Mouse (Mus musculus) liver, adult (tissue): ENCODE data around the gene 6030408B16Rik.

Experiments
- GATA4 ChIP-seq: IDR thresholded peaks from 2 replicates; pipeline ENCODE4 v1.6.1; 2014; ENCODE audit warnings: mild to moderate bottlenecking, low read length; ENCODE audit not compliant: insufficient replicate concordance

The 6030408B16Rik gene

GRCm38 (mm10) chr15:101259922-101260321 is 33.1 kb upstream of the 6030408B16Rik start:
- no peak for TF ChIP-seq GATA4

DNA sequence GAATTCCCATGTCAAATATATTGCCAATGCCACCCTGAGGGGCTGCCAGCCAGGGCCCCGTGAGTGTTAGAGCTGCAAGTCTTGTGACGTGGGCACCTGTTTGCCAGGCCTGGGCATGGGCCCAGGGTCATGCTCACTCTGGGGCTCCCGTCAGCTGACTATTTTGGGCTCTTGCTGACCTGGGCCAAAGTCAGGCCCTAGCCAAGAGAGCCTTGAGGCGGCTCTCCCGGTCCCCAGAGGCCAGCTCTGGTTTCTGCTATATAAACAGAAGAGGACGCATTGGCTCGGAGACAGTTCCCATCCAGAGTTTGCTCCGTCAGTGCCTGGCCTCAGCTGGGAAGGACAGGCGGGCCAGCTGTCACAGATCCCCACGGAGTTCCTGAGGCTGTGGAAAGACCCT is 32.6 kb upstream of the 6030408B16Rik start:
- TF ChIP-seq GATA4: no peak

DNA sequence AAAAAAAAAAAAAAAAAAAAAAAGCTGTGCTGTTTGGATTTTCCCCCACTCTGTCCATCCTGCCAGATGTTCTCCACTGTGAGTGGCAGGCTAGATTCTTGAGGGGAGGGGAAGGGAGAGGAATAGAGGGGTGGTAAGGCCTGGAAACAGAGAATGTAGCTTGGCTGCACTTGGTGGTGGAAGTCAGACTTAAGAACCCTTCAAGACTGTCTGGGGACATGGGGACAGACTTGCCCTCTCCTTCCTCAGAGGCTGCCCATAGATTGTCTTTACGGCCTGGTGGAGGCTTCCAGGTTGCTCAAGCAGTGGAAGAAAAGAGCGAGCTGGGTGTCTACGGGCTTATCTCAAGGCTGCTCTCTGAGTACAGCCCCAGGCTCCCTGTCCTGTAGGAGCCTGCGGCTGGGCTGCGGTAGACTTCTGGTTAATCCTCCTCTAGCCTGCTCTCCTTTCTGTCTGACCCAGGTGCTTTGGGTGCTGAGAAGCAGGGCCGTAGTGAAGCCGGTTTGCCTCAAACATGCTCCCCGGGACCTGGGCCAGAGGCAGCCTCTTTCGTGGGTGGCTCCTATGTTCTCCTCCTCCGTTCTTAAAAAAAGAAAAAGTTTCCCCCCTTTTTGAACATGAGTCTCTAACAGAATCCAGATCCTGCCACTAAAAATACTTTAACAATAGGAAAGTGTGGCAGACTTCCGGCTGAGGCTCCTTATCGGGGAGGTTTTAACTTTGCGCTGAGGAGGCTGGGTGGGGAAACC is 32.0 kb upstream of the 6030408B16Rik start:
- no peak for TF ChIP-seq GATA4

DNA sequence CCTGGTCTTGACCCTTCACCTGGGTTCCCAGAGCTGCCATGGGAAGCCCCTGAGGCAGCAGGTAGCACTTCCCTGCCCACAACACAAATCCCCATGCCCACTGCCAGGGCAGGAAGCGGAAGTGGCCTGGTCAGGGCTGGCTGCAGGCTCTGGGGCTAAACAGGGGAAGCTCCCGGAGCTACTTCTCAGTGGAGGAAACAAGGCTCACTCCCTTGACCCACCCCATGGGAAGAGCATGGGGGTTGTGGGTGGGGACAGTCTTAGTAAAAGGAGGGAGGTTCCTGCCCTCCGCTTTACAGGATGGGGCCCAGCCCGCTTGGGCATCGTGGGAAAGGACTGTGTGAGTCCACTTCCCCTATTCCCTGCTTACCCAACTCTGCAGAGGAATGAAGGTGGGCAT is 30.5 kb upstream of the 6030408B16Rik start:
- no peak for TF ChIP-seq GATA4

- TF ChIP-seq GATA4: no peak
Measured at GRCm38 (mm10) chr15:101266132-101266963, 26.7 kb upstream of the 6030408B16Rik start.

DNA sequence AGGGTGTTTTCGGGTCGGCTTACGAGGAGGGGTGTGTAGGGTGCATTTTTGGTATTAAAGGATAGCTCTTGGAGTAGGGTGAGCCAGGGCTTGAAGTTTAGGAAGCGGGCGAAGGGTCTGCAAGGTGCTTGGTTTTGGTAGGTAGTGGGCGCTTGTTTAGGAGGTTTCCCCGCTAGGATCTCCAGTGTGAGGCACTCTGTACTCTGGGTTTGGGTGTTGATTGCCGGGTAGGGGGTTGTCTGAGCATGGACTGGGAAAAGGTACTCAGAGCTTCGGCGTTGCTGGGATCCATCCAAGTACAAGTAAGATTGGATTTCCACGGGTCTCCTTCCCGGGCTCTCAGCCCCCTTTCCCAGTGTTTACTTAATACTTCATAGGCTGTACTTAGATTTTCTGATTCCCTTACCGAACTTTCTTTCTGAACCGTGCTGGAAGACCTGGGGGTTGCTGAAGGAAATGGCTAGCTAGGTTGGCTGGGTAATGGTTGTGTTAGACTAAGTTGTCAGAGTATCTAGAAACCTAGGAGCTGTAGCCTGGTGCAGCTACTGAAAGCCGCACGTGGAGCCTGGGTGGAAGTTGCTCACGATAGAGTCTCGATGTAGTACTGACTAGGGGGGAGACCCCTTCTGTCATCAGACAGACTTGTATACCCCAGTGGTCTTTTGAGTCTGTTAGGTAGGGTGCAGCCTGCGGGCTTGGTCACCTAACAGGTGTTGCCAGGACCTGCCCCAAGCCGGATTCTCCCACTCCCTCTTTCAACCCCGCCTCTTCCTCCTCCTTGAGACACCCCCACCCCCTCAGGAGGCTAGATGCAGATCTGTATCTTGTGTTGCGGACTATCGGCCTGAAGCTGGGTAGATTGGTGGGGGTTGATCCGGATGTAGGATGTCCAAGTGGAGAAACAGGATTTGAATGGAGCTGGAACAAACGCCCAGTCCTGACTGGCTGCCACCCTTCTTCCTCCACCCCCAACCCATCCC is 25.7 kb upstream of the 6030408B16Rik start:
- TF ChIP-seq GATA4: no peak

DNA sequence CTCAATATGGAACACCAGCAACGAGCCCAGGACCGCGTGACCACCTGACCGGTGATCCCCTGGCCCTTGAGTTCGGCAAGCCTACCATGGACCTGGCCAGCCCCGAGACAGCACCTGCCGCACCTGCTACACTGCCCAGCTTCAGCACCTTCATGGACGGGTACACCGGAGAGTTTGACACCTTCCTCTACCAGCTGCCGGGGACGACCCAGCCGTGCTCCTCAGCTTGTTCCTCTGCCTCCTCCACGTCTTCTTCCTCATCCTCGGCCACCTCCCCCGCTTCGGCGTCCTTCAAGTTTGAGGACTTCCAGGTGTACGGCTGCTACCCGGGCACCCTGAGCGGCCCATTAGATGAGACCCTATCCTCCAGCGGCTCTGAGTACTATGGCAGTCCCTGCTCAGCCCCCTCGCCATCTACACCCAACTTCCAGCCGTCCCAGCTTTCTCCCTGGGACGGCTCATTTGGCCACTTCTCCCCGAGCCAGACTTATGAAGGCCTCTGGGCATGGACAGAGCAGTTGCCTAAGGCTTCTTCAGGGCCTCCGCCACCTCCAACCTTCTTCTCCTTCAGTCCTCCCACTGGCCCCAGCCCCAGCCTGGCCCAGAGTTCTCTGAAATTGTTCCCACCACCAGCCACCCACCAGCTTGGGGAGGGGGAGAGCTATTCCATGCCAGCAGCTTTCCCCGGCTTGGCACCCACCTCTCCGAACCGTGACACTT is 22.8 kb upstream of the 6030408B16Rik start:
- TF ChIP-seq GATA4: no peak

DNA sequence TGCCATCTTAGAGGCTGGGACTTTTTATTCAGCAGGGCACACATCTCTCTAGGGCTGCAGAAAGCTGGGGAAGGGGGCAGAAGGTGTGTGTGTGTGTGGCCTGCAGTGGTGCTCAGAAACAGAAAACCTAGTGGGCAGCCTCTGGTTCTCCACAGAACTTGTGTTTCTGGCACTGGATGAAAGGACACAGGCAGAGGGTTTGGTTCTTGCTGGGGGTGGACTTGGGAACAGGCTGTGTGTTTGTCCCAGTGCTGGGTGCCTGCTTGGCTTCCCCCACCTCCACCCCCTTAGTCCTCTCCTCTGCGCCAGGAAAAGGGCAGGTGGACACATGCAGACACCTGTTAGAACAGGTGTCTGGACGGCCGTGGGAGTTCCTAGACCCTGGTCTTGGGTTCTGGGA is 21.9 kb upstream of the 6030408B16Rik start:
- TF ChIP-seq GATA4: no peak

DNA sequence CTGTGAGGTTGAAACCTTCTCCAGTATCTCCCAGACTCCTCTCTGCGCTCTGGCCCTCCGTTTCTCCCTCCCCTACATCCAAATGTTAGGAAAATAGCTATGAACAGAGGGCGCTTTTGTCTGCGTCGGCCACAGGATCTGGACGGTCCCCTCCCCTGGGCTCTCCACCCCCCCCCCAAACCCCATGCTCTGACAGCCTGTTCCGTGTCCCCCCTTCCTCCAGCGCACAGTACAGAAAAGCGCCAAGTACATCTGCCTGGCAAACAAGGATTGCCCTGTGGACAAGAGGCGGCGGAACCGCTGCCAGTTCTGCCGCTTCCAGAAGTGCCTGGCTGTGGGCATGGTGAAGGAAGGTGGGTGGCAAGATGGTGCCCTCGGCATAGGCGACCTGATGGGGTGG is 21.5 kb upstream of the 6030408B16Rik start:
- no peak for TF ChIP-seq GATA4

DNA sequence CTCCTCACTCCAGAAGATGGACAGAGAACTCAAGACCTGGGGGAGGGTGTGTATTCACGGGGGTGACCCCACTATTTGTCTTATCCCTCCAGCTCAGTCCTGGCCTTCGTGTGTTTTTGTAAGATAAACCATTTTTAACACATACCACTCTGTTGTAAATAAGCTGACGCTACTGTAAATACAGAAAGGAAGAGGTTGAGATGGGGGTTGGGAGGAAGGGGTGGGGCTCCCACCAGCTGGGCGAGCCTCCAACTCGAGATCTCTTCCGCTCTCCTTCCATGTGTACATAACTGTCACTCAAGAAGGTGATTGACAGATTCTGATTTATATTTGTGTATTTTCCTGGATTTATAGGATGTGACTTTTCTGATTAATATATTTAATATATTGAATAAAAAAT is 18.6 kb upstream of the 6030408B16Rik start:
- TF ChIP-seq GATA4: no peak

DNA sequence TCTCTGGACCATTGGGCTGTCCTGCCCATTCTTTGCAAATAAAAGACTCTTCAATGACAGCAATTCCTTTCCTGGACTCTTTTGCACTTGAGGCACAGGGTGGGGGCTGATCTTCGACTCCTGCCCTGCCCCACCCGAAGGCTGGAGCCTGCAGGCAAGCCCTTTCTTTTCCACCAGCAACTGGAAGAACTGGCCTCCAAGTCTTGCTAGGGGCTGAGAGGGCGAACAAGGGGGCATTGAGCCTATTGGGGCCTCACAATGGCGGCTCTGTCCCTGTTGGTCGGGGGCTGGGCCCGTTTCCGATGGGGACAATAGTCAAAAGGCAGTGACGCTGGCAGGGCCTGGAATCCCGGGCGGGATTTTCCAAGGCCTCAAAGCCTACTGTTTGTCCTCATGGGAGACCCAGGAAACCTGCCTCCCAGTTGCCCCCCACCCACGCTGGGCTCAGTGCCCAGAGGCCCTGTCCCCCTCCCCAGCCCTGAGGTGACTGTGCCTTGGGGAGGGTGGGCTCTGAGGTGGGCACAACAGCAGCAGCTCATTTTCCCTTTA is 15.6 kb upstream of the 6030408B16Rik start:
- no peak for TF ChIP-seq GATA4

- TF ChIP-seq GATA4: no peak
Measured at GRCm38 (mm10) chr15:101278589-101278988, 14.4 kb upstream of the 6030408B16Rik start.

DNA sequence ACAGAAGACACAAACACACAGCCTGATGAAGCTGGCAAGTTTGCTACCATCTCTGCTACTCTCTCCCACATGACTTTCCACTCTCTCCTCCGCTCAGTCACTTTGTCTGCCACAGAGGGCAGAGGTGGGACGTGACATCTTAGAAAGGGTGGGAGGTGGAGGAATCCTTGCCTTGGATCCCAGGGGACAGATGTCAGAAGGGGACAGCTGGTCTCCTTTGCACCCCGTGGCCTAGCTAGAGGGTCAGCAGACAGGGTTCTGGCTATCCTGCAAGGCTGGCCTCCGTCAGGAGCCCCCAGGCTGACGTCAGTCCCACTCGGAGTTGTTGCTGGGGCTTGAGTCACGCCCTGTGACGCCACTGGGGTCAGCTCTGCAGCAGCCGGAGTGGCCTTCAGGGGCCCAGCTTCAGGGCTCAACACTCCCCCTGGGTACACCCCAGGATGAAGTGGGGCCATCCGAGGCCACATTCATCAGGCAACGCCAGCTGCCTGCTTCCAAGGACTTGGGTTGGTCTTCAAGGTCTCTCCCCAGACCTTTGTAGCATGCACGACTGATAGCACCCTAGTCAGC is 13.5 kb upstream of the 6030408B16Rik start:
- no peak for TF ChIP-seq GATA4

GRCm38 (mm10) chr15:101282471-101282870 is 10.5 kb upstream of the 6030408B16Rik start:
- TF ChIP-seq GATA4: no peak
